Mouse (Mus musculus): Measurements from ENCODE around the gene Supt5.

DNA sequence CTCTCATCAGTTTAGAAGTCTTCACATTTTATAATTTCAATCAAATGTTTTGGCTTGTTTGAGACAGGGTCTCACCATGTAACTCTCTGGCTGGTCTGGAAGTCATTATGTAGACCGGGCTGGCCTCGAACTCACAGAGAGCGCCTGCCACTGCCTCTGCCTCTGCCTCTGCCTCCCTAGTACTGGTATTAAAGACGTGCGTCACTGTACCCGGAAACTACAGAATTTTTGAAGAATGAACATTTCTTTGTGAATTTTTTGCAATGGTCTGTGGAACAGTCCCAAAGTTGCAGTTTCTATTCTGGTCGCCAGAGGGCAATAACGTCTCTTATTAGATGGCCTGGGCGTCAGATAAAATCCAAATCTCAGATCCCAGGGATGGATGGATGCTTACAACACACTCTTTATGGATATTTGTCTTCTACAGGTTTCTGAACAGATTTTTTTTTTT is 34.6 kb upstream of the Supt5 start:
- TF ChIP-seq GATA1 (IDR thresholded peaks at IDR 0.05; ENCODE audit: borderline replicate concordance, low read length) (no peak), FLI1 (IDR thresholded peaks at IDR 0.05; ENCODE audit: low read length) (no peak)

All from megakaryocyte, embryonic 14.5 days (primary cell).